Mouse (Mus musculus) stomach, postnatal 0 days (tissue): Measurements from ENCODE around the gene Derl3.

Experiments used
- CTCF ChIP-seq: IDR thresholded peaks from 2 replicates; pipeline ENCODE4 v1.5.1; 2016; ENCODE audit warnings: antibody characterized with exemption, low read depth, mild to moderate bottlenecking, moderate library complexity
- EP300 ChIP-seq: optimal IDR thresholded peaks from 2 replicates; pipeline ENCODE3; 2016; ENCODE audit warnings: antibody characterized with exemption

- no peak for TF ChIP-seq CTCF
- TF ChIP-seq EP300: no peak
Observed at GRCm38 (mm10) chr10:75884742-75885141, 8.5 kb upstream of the Derl3 start.
